Mouse (Mus musculus) limb, embryonic 14.5 days (tissue): ENCODE measurements at regions not wholly inside any gene's neighbourhood (a gene's known extent, or its start where the extent isn't known, plus 50 kb on each side); places are given as distances from the start of the nearest gene placed in this dataset.

ENCODE experiments used
- ATAC-seq: fragments of 200-750 bp; cut with Nextera tagmentation; 2 replicates; pipeline ENCODE4 v1.8.0; 2017; ENCODE audit warnings: low read depth, moderate number of reproducible peaks, moderate TSS enrichment; ENCODE audit not compliant: low FRiP score
- DNase-seq: peaks from one replicate; pipeline ENCODE4 v3.0.0-alpha.2; 2015; ENCODE audit warnings: low spot score
- H3K27ac ChIP-seq: fragments of 300-500 bp; sonication (generic); replicated peaks from 2 replicates; pipeline ENCODE4 v1.5.1; 2014; ENCODE audit warnings: low read depth, mild to moderate bottlenecking, low read length, moderate library complexity, mixed read lengths
- H3K27me3 ChIP-seq: fragments of 300-500 bp; sonication (generic); 2 replicates; pipeline ENCODE4 v1.6.1; 2014; ENCODE audit warnings: low read length, mixed read lengths; ENCODE audit not compliant: control insufficient read depth, insufficient read depth
- H3K36me3 ChIP-seq: fragments of 300-500 bp; sonication (generic); 2 replicates; pipeline ENCODE4 v1.6.1; 2014; ENCODE audit warnings: mild to moderate bottlenecking, low read length, moderate library complexity, mixed read lengths; ENCODE audit not compliant: control insufficient read depth, insufficient read depth
- H3K4me1 ChIP-seq: fragments of 300-500 bp; sonication (generic); 2 replicates; pipeline ENCODE4 v1.6.1; 2014; ENCODE audit warnings: antibody characterized with exemption, low read length, mixed read lengths; ENCODE audit not compliant: control insufficient read depth, insufficient read depth
- H3K4me2 ChIP-seq: fragments of 300-500 bp; sonication (generic); replicated peaks from 2 replicates; pipeline ENCODE4 v1.6.1; 2014; ENCODE audit warnings: low read depth, mild to moderate bottlenecking, low read length, moderate library complexity; ENCODE audit not compliant: severe bottlenecking
- H3K4me3 ChIP-seq: fragments of 300-500 bp; sonication (generic); replicated peaks from 2 replicates; pipeline ENCODE4 v1.5.1; 2014; ENCODE audit warnings: low read length
- H3K9ac ChIP-seq: fragments of 300-500 bp; sonication (generic); 2 replicates; pipeline ENCODE4 v1.6.1; 2014; ENCODE audit warnings: mild to moderate bottlenecking, low read depth, low read length, moderate library complexity; ENCODE audit not compliant: severe bottlenecking
- H3K9me3 ChIP-seq: fragments of 300-500 bp; sonication (generic); 2 replicates; pipeline ENCODE4 v1.6.1; 2016; ENCODE audit warnings: low read length; ENCODE audit not compliant: control insufficient read depth
- POLR2A ChIP-seq: fragments of 200-500 bp; IDR thresholded peaks from 2 replicates; pipeline ENCODE4 v1.8.0; 2012; ENCODE audit warnings: inconsistent platforms, mild to moderate bottlenecking, moderate library complexity, borderline replicate concordance; ENCODE audit not compliant: insufficient read depth, insufficient read length; ENCODE audit errors: extremely low read depth
- WGBS: fragments of 180-500 bp; shearing (Covaris S2); extraction: QIAGEN DNeasy Blood & Tissue Kit; methylation state at CpG from one replicate; pipeline ENCODE4 v1.1.7; 2014; 5-methylcytosine and 5-hydroxymethylcytosine counted together

DNA sequence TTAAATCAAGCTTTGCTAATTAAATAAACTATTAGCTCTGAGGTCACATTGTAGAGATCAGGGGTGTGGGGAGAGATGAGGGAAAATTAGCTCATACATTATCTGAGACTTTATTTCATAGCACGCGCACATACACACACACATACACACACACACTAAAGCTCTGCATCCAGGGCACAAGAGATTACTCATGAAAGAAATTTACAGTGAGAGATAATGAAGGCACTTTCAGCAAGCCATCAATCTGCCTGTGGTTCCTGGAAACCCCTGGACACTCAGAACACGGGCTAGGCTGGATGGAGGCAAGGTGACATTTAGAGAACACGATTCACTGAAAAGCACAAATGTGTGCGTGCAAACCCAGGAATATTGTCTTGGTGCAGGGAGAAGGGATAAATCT, 60.2 kb downstream of the Scg2 start:
- 91% methylated on average over 5 of the region's 5 CpGs for WGBS
- ATAC-seq (no peak), DNase-seq (no peak)
- H3K9ac ChIP-seq = no peak overlapping the region
- H3K9me3 ChIP-seq = no peaks in the 10 kb centered on the region
- no peaks in the 10 kb centered on the region for H3K4me1 ChIP-seq
- H3K36me3 ChIP-seq = no peaks in the 10 kb centered on the region
- no peak overlapping the region for H3K4me3 ChIP-seq
- no peak overlapping the region for H3K27ac ChIP-seq
- H3K27me3 ChIP-seq = no peaks in the 10 kb centered on the region
- no peak overlapping the region for H3K4me2 ChIP-seq
- no peak for TF ChIP-seq POLR2A

DNA sequence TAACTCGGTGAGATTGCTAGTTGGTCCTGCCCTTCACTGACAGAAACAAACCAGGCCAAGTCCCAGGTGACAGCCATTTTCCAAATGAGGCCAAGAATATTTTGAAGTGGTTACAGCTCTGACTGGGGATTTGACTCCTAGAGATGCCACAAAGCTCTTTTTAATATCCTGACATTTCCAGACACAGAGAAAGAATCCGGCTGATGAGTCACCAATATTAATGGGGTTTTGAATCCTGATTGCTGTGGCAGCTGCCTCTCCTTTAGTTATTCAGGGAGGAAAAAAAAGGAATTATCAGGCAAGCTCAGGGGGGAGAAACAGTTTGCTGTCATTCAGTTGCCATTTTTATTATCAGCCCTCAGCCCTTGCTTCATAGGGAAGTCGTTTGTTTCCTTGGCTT, 65.1 kb downstream of the Scg2 start:
- H3K9me3 ChIP-seq = no peaks in the 10 kb centered on the region
- no peak overlapping the region for H3K9ac ChIP-seq
- ATAC-seq = no peak
- DNase-seq = no peak
- no peak for TF ChIP-seq POLR2A
- WGBS = 50% methylated on average over 3 of the region's 3 CpGs
- no peaks in the 10 kb centered on the region for H3K4me1 ChIP-seq
- H3K36me3 ChIP-seq = no peaks in the 10 kb centered on the region
- H3K27ac ChIP-seq = no peak overlapping the region
- no peak overlapping the region for H3K4me2 ChIP-seq
- H3K4me3 ChIP-seq = no peak overlapping the region
- no peaks in the 10 kb centered on the region for H3K27me3 ChIP-seq

DNA sequence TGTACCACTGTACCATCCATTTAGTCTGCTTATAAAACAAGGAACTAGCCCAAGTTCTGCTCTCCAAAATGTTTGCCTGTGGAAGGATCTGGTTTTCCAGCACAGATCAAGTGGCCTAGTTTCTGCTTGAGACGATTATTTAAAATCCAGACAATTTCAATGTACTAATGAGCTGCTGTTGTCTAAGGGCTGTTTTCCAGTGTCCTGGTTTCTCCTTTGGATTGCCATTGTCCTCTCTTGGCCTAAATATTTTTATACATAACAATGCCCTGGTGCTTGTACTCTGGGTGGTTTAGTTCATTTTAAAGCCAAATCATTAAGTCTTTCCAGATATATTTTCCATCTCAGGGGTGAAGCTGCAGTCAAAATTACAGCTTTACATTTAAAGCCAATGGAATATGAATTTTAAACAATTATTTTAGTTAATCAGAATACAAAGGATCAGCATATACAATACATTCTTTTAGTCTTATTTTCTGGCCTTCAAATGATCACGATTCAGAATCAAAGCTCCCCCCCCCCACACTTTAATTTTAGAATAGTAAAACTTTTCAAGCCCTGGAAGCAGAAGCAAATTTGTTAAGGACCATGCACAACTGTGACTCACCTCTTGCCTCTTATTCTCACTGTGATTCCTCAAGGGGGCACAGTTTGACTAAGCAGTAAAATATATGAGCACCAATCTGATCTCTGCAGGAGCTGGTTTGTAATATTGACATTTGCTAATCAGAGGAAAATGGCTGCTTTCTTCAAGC, 82.5 kb downstream of the Scg2 start:
- Histone ChIP-seq H3K4me3 (no peak overlapping the region), H3K36me3 (no peaks in the 10 kb centered on the region), H3K4me2 (no peak overlapping the region), H3K27me3 (no peaks in the 10 kb centered on the region), H3K27ac (no peak overlapping the region), H3K9ac (no peak overlapping the region), H3K9me3 (no peaks in the 10 kb centered on the region), H3K4me1 (no peaks in the 10 kb centered on the region)
- no peak for TF ChIP-seq POLR2A
- WGBS = 83% methylated on average over 2 of the region's 2 CpGs
- no peak for DNase-seq
- no peak for ATAC-seq

DNA sequence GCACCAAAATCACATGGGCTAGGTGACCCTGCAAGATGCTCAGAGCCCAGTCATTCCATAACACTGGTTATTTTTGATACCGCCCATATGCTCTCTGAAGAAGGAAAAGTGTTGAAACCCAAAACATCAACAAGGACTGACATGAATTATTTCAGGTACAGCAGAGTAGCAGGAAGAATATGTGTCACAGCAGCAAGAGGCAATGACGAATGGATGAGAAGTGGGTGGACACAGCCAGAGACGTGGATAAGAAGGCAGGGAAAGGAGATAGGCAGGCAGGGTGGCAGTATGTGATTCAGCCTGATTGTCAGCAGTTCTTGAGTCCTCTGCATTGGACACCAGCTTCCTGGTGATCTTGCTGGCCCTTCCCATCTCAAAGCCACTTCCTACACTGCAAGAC, 93.4 kb downstream of the Scg2 start:
- no peak for ATAC-seq
- 75% methylated on average over 3 of the region's 3 CpGs for WGBS
- Histone ChIP-seq H3K4me2 (no peak overlapping the region), H3K4me1 (no peaks in the 10 kb centered on the region), H3K27me3 (no peaks in the 10 kb centered on the region), H3K9me3 (no peaks in the 10 kb centered on the region), H3K9ac (no peak overlapping the region), H3K36me3 (no peaks in the 10 kb centered on the region), H3K27ac (no peak overlapping the region), H3K4me3 (no peak overlapping the region)
- no peak for DNase-seq
- no peak for TF ChIP-seq POLR2A

DNA sequence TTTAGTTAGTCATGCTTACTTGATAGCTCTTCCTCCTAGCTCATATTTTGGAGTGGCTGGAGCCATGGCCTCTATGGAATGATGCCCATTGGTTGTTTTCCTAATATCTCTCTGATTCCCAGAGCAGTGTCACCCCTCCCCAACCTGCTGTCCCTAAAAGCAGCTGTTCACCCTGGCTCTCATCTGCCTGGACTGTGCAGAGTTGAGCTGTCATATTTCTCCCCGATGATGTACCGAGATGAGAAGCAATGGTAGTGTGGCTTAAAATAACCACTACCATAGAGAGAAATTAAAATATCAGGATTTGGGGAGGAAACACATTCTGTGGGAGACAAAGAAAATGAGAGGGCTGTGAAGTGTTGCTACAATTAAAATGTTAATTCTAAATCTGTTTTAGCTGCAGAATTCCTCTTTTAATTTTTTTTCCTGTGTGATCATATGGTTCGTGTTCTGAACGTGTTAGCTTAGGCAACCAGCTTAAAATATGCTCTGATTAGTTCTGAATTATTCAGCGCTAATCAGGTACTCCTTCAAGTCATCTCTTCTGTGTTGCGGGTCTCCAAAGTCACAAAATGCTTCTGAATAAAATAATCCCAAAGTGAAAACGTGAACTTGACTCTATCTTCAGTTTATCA, 104.3 kb downstream of the Scg2 start:
- DNase-seq (no peak), ATAC-seq (no peak)
- H3K27ac ChIP-seq = no peak overlapping the region
- H3K36me3 ChIP-seq = no peaks in the 10 kb centered on the region
- no peaks in the 10 kb centered on the region for H3K27me3 ChIP-seq
- WGBS = 86% methylated on average over 7 of the region's 7 CpGs
- no peak overlapping the region for H3K4me2 ChIP-seq
- no peaks in the 10 kb centered on the region for H3K4me1 ChIP-seq
- H3K9me3 ChIP-seq = no peaks in the 10 kb centered on the region
- no peak for TF ChIP-seq POLR2A
- no peak overlapping the region for H3K4me3 ChIP-seq
- no peak overlapping the region for H3K9ac ChIP-seq
